Mouse (Mus musculus): ENCODE measurements around the gene Mthfsd. TPM values are rescaled to one million over a fixed set of nuclear protein-coding genes. Genes with fewer than 3 reads are reported as not detected.

The Mthfsd gene
- polyA plus RNA-seq, 1 experiment from 2014 or later, result 29.7 TPM

GRCm38 (mm10) chr8:121079944-121080343 lies 28.2 kb downstream of the Mthfsd start:
- Histone ChIP-seq H3K9me3 (replicated peaks) (no peaks in the 10 kb centered on the region), H3K4me3 (no peak overlapping the region; the same call in 1 of the 2 replicates), H3K27me3 (peaks cover 99% of the 10 kb centered on the region), H3K9ac (no peak overlapping the region), H3K4me2 (peak overlapping the region; percentile 26; the same call in 1 of the 2 replicates), H3K27ac (no peak overlapping the region), H3K36me3 (no peaks in the 10 kb centered on the region), H3K4me1 (replicated peaks) (peaks cover 28% of the 10 kb centered on the region)
- WGBS, result 9% methylated on average over 12 of the region's 12 CpGs
- no peak for ATAC-seq (replicated peaks; ENCODE audit: insufficient number of reproducible peaks, insufficient read depth, low FRiP score, low read depth)

GRCm38 (mm10) chr8:121079201-121079600 lies 29.0 kb downstream of the Mthfsd start:
- H3K4me2 ChIP-seq, result no peak overlapping the region
- no peak overlapping the region for H3K27ac ChIP-seq
- 6% methylated on average over 7 of the region's 7 CpGs for WGBS
- H3K4me3 ChIP-seq, result no peak overlapping the region
- no peak overlapping the region for H3K9ac ChIP-seq
- no peaks in the 10 kb centered on the region for H3K9me3 ChIP-seq (replicated peaks)
- H3K36me3 ChIP-seq, result no peaks in the 10 kb centered on the region
- H3K4me1 ChIP-seq (replicated peaks), result peaks cover 21% of the 10 kb centered on the region
- no peak for ATAC-seq (replicated peaks; ENCODE audit: insufficient number of reproducible peaks, insufficient read depth, low FRiP score, low read depth)
- H3K27me3 ChIP-seq, result peaks cover 99% of the 10 kb centered on the region

- H3K9ac ChIP-seq, result no peak overlapping the region
- H3K36me3 ChIP-seq, result no peaks in the 10 kb centered on the region
- no peak overlapping the region for H3K4me2 ChIP-seq
- H3K4me1 ChIP-seq (replicated peaks), result peaks cover 20% of the 10 kb centered on the region
- 11% methylated on average over 14 of the region's 14 CpGs for WGBS
- no peaks in the 10 kb centered on the region for H3K9me3 ChIP-seq (replicated peaks)
- no peak overlapping the region for H3K27ac ChIP-seq
- H3K4me3 ChIP-seq, result no peak overlapping the region
- no peak for ATAC-seq (replicated peaks; ENCODE audit: insufficient number of reproducible peaks, insufficient read depth, low FRiP score, low read depth)
- peaks cover 99% of the 10 kb centered on the region for H3K27me3 ChIP-seq
Observed at GRCm38 (mm10) chr8:121078721-121079120, 29.5 kb downstream of the Mthfsd start.

GRCm38 (mm10) chr8:121076555-121076954 lies 31.6 kb downstream of the Mthfsd start:
- no peak overlapping the region for H3K4me2 ChIP-seq

GRCm38 (mm10) chr8:121075936-121076335 lies 32.3 kb downstream of the Mthfsd start:
- H3K9me3 ChIP-seq (replicated peaks), result no peaks in the 10 kb centered on the region
- no peak for ATAC-seq (replicated peaks; ENCODE audit: insufficient number of reproducible peaks, insufficient read depth, low FRiP score, low read depth)
- no peak overlapping the region for H3K9ac ChIP-seq
- WGBS, result 5% methylated on average over 13 of the region's 13 CpGs
- H3K27me3 ChIP-seq, result peaks cover 99% of the 10 kb centered on the region
- peaks cover 15% of the 10 kb centered on the region for H3K4me1 ChIP-seq (replicated peaks)
- no peak overlapping the region for H3K4me2 ChIP-seq
- H3K36me3 ChIP-seq, result no peaks in the 10 kb centered on the region
- H3K4me3 ChIP-seq, result no peak overlapping the region
- H3K27ac ChIP-seq, result no peak overlapping the region

More at GRCm38 (mm10) chr8:121076555-121076954, 31.6 kb downstream of the Mthfsd start:
- Histone ChIP-seq H3K27ac (no peak overlapping the region), H3K9me3 (replicated peaks) (no peaks in the 10 kb centered on the region), H3K4me1 (replicated peaks) (peaks cover 15% of the 10 kb centered on the region), H3K27me3 (peaks cover 99% of the 10 kb centered on the region), H3K4me3 (no peak overlapping the region), H3K36me3 (no peaks in the 10 kb centered on the region), H3K9ac (no peak overlapping the region)
- no peak for ATAC-seq (replicated peaks; ENCODE audit: insufficient number of reproducible peaks, insufficient read depth, low FRiP score, low read depth)
- 27% methylated on average over 7 of the region's 7 CpGs for WGBS

- H3K27ac ChIP-seq, result no peak overlapping the region
- H3K36me3 ChIP-seq, result no peaks in the 10 kb centered on the region
- H3K4me2 ChIP-seq, result no peak overlapping the region
- 4% methylated on average over 10 of the region's 10 CpGs for WGBS
- no peaks in the 10 kb centered on the region for H3K9me3 ChIP-seq (replicated peaks)
- H3K4me1 ChIP-seq (replicated peaks), result peaks cover 11% of the 10 kb centered on the region
- H3K4me3 ChIP-seq, result no peak overlapping the region
- ATAC-seq (replicated peaks; ENCODE audit: insufficient number of reproducible peaks, insufficient read depth, low FRiP score, low read depth), result no peak
- H3K9ac ChIP-seq, result no peak overlapping the region
- peaks cover 99% of the 10 kb centered on the region for H3K27me3 ChIP-seq
Observed at GRCm38 (mm10) chr8:121074848-121075145, 33.4 kb downstream of the Mthfsd start.

GRCm38 (mm10) chr8:121074108-121074847 lies 33.9 kb downstream of the Mthfsd start:
- H3K4me3 ChIP-seq, result no peak overlapping the region
- no peak overlapping the region for H3K4me2 ChIP-seq
- H3K9me3 ChIP-seq (replicated peaks), result no peaks in the 10 kb centered on the region
- H3K4me1 ChIP-seq (replicated peaks), result peaks cover 11% of the 10 kb centered on the region
- ATAC-seq (replicated peaks; ENCODE audit: insufficient number of reproducible peaks, insufficient read depth, low FRiP score, low read depth), result no peak
- WGBS, result 9% methylated on average over 15 of the region's 15 CpGs
- no peaks in the 10 kb centered on the region for H3K36me3 ChIP-seq
- H3K9ac ChIP-seq, result no peak overlapping the region
- H3K27me3 ChIP-seq, result peaks cover 99% of the 10 kb centered on the region
- H3K27ac ChIP-seq, result no peak overlapping the region

GRCm38 (mm10) chr8:121073174-121074107 lies 34.8 kb downstream of the Mthfsd start:
- H3K9ac ChIP-seq, result peak overlapping the region; percentile 1; the same call in 1 of the 2 replicates
- peak overlapping the region; percentile 51 for H3K4me2 ChIP-seq
- H3K27ac ChIP-seq, result no peak overlapping the region
- WGBS, result 4% methylated on average over 48 of the region's 48 CpGs
- H3K36me3 ChIP-seq, result no peaks in the 10 kb centered on the region
- ATAC-seq (replicated peaks; ENCODE audit: insufficient number of reproducible peaks, insufficient read depth, low FRiP score, low read depth), result no peak
- peak overlapping the region; percentile 33 for H3K4me3 ChIP-seq
- no peaks in the 10 kb centered on the region for H3K9me3 ChIP-seq (replicated peaks)
- peaks cover 11% of the 10 kb centered on the region for H3K4me1 ChIP-seq (replicated peaks)
- peaks cover 99% of the 10 kb centered on the region for H3K27me3 ChIP-seq

GRCm38 (mm10) chr8:121072406-121073130 lies 35.6 kb downstream of the Mthfsd start:
- 21% methylated on average over 11 of the region's 11 CpGs for WGBS
- H3K27ac ChIP-seq, result no peak overlapping the region
- H3K9me3 ChIP-seq (replicated peaks), result no peaks in the 10 kb centered on the region
- H3K27me3 ChIP-seq, result peaks cover 97% of the 10 kb centered on the region
- no peaks in the 10 kb centered on the region for H3K36me3 ChIP-seq
- H3K4me2 ChIP-seq, result no peak overlapping the region; the same call in 1 of the 2 replicates
- peaks cover 11% of the 10 kb centered on the region for H3K4me1 ChIP-seq (replicated peaks)
- H3K9ac ChIP-seq, result no peak overlapping the region
- peak overlapping the region; percentile 33 for H3K4me3 ChIP-seq
- ATAC-seq (replicated peaks; ENCODE audit: insufficient number of reproducible peaks, insufficient read depth, low FRiP score, low read depth), result no peak

- Histone ChIP-seq H3K9me3 (replicated peaks) (no peaks in the 10 kb centered on the region), H3K4me3 (no peak overlapping the region), H3K4me2 (no peak overlapping the region), H3K9ac (no peak overlapping the region), H3K27ac (no peak overlapping the region), H3K27me3 (peaks cover 91% of the 10 kb centered on the region), H3K36me3 (no peaks in the 10 kb centered on the region), H3K4me1 (replicated peaks) (peaks cover 11% of the 10 kb centered on the region)
- 2% methylated on average over 12 of the region's 12 CpGs for WGBS
- ATAC-seq (replicated peaks; ENCODE audit: insufficient number of reproducible peaks, insufficient read depth, low FRiP score, low read depth), result no peak
Observed at GRCm38 (mm10) chr8:121071454-121071853, 36.7 kb downstream of the Mthfsd start.

GRCm38 (mm10) chr8:121063649-121064048 lies 44.5 kb downstream of the Mthfsd start:
- Histone ChIP-seq H3K9me3 (replicated peaks) (no peaks in the 10 kb centered on the region), H3K4me1 (replicated peaks) (no peaks in the 10 kb centered on the region), H3K4me2 (no peak overlapping the region), H3K36me3 (no peaks in the 10 kb centered on the region), H3K27ac (no peak overlapping the region), H3K4me3 (no peak overlapping the region), H3K27me3 (peaks cover 61% of the 10 kb centered on the region), H3K9ac (no peak overlapping the region)
- ATAC-seq (replicated peaks; ENCODE audit: insufficient number of reproducible peaks, insufficient read depth, low FRiP score, low read depth), result no peak
- 62% methylated on average over 13 of the region's 13 CpGs for WGBS
